Mouse (Mus musculus) limb, embryonic 13.5 days (tissue): Measurements from ENCODE around the gene Vps52. TPM values are rescaled to one million over a fixed set of nuclear protein-coding genes. Genes with fewer than 3 reads are reported as not detected.

Experiments used
- ATAC-seq: fragments of 200-750 bp; cut with Nextera tagmentation; 2 replicates; pipeline ENCODE4 v1.8.0; 2017; ENCODE audit warnings: low read depth, moderate number of reproducible peaks, moderate TSS enrichment; ENCODE audit not compliant: low FRiP score
- H3K27ac ChIP-seq: fragments of 300-500 bp; sonication (generic); 2 replicates; pipeline ENCODE4 v1.5.1; 2015; ENCODE audit warnings: inconsistent platforms, mild to moderate bottlenecking, moderate library complexity
- H3K27me3 ChIP-seq: fragments of 300-500 bp; sonication (generic); 2 replicates; pipeline ENCODE4 v1.6.1; 2015; ENCODE audit warnings: mild to moderate bottlenecking, inconsistent platforms
- H3K36me3 ChIP-seq: fragments of 300-500 bp; sonication (generic); 2 replicates; pipeline ENCODE4 v1.6.1; 2015; ENCODE audit warnings: inconsistent platforms, mild to moderate bottlenecking, moderate library complexity
- H3K4me1 ChIP-seq: fragments of 300-500 bp; sonication (generic); 2 replicates; pipeline ENCODE4 v1.6.1; 2015; ENCODE audit warnings: inconsistent platforms
- H3K4me2 ChIP-seq: fragments of 300-500 bp; sonication (generic); replicated peaks from 2 replicates; pipeline ENCODE4 v1.6.1; 2015; ENCODE audit warnings: inconsistent platforms, mild to moderate bottlenecking, moderate library complexity
- H3K4me3 ChIP-seq: fragments of 300-500 bp; sonication (generic); 2 replicates; pipeline ENCODE4 v1.5.1; 2015; ENCODE audit warnings: moderate library complexity, mild to moderate bottlenecking, inconsistent platforms
- H3K9ac ChIP-seq: fragments of 300-500 bp; sonication (generic); 2 replicates; pipeline ENCODE4 v1.6.1; 2015; ENCODE audit warnings: mild to moderate bottlenecking, inconsistent platforms
- H3K9me3 ChIP-seq: fragments of 300-500 bp; sonication (generic); 2 replicates; pipeline ENCODE4 v1.6.1; 2016; ENCODE audit warnings: inconsistent platforms
- WGBS: fragments of 180-500 bp; shearing (Covaris S2); methylation state at CpG from one replicate; pipeline ENCODE4 v1.1.7; 2015; 5-methylcytosine and 5-hydroxymethylcytosine counted together
- polyA plus RNA-seq: library from polyadenylated mRNA; unstranded; fragments of >200 nt; fragmentation: Nextera tagmentation; extraction: Ambion mirVana; gene quantifications from 2 replicates; pipeline ENCODE4 v1.2.1, GENCODE M21; 2015

The Vps52 gene
- polyA plus RNA-seq, 1 experiment from 2014 or later = 46.8 TPM

DNA sequence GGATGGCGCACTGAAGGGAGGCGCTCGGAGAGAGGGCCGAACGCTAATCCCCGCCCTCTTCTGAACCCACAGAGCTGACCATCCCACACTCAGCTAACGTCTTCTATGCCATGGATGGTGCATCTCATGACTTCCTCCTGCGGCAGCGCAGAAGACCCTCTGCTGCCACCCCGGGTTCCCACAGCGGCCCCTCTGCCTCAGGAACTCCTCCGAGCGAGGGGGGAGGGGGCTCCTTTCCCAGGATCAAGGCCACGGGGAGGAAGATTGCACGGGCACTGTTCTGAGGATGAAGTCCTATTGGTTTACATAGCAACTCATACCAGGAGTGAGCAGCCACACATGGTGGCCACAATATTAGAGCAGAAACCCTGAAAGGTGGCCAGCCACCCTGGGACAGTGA is 18.6 kb upstream of the Vps52 start:
- H3K36me3 ChIP-seq = peaks cover 68% of the 10 kb centered on the region
- no peak for ATAC-seq
- no peaks in the 10 kb centered on the region for H3K9me3 ChIP-seq

GRCm38 (mm10) chr17:33938783-33939182 is 16.8 kb upstream of the Vps52 start:
- Histone ChIP-seq H3K36me3 (peaks cover 64% of the 10 kb centered on the region), H3K9me3 (no peaks in the 10 kb centered on the region), H3K4me2 (peak overlapping the region; percentile 98), H3K4me3 (peak overlapping the region; percentile 84), H3K27me3 (no peaks in the 10 kb centered on the region), H3K9ac (no peak overlapping the region), H3K4me1 (peaks cover 21% of the 10 kb centered on the region), H3K27ac (no peak overlapping the region)
- ATAC-seq = no peak
- WGBS = 81% methylated on average over 11 of the region's 11 CpGs

More for the DNA sequence above, 18.6 kb upstream of the Vps52 start:
- 83% methylated on average over 15 of the region's 15 CpGs for WGBS
- Histone ChIP-seq H3K9ac (no peak overlapping the region), H3K4me2 (no peak overlapping the region), H3K4me1 (peaks cover 21% of the 10 kb centered on the region), H3K27ac (no peak overlapping the region), H3K27me3 (no peaks in the 10 kb centered on the region), H3K4me3 (no peak overlapping the region)

DNA sequence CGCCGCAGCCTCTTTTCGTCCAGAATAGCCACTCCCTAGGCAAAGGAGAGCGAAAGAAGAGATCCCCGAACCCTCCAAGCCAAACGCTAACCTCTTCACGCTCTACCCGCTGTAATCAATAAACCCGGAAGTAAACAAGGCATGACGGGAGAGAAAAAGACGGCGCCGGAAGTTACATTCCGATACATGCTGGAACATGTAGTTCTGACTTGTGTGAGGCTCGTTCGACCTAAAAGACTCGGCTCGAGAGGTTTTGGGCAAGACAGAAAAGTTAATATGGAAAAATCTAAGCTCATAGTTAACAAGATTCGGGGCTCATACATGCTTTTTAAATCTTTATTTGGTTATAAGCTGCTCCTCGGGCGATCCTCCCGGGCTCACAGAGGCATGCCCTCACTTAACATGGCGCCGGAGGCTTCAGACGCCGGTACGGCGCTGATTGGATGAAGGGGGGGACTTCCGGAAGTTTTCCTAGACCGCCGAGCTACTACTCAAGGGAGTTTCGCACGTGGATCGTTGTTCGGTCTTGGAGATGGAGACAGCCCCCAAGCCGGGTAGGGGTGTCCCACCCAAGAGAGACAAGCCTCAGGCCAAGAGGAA is 15.3 kb upstream of the Vps52 start, which contains the start of the genes Pfdn6 and Wdr46:
Pfdn6 (minus strand) TSS at position 138 of the 600 bp plus-strand sequence.
Wdr46 (plus strand) TSS at position 455 of the 600 bp plus-strand sequence.
- H3K36me3 ChIP-seq = peaks cover 63% of the 10 kb centered on the region
- no peak within 1 kb of the TSS for H3K27ac ChIP-seq
- peak within 1 kb of the TSS; percentile 87 for H3K9ac ChIP-seq
- peak; percentile 93 for ATAC-seq
- WGBS = under 1% methylated on average over 36 of the region's 36 CpGs
- peak within 1 kb of the TSS; percentile 98 for H3K4me2 ChIP-seq
- H3K4me3 ChIP-seq = peak within 1 kb of the TSS; percentile 84
- peaks cover 21% of the 10 kb centered on the region for H3K4me1 ChIP-seq
- no peaks in the 10 kb centered on the region for H3K9me3 ChIP-seq
- H3K27me3 ChIP-seq = no peaks in the 10 kb centered on the region

DNA sequence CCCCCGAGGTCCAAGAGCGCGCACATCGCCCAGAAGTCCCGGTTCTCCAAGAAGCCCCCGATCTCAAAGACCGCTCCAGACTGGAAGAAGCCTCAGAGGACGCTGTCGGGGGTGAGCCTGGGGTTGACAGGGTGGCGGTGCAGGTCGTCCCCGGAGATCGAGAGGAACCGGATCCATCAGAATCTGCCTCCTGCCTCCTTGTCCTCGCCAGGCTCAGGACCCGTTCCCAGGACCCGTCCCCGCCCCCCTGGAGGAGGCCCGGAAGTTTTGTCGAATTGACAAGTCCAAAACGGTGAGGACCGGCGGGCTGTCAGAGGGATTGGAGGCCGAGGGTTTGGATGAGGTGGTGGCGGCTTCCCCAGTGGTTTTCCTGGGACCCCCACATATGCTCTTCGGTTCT is 14.6 kb upstream of the Vps52 start:
- peaks cover 21% of the 10 kb centered on the region for H3K4me1 ChIP-seq
- 4% methylated on average over 26 of the region's 26 CpGs for WGBS
- H3K9me3 ChIP-seq = no peaks in the 10 kb centered on the region
- H3K27ac ChIP-seq = no peak overlapping the region
- peak overlapping the region; percentile 87 for H3K9ac ChIP-seq
- peak; percentile 17; the same call in 1 of the 2 replicates for ATAC-seq
- H3K4me2 ChIP-seq = peak overlapping the region; percentile 98
- no peaks in the 10 kb centered on the region for H3K27me3 ChIP-seq
- peaks cover 63% of the 10 kb centered on the region for H3K36me3 ChIP-seq
- peak overlapping the region; percentile 84 for H3K4me3 ChIP-seq

DNA sequence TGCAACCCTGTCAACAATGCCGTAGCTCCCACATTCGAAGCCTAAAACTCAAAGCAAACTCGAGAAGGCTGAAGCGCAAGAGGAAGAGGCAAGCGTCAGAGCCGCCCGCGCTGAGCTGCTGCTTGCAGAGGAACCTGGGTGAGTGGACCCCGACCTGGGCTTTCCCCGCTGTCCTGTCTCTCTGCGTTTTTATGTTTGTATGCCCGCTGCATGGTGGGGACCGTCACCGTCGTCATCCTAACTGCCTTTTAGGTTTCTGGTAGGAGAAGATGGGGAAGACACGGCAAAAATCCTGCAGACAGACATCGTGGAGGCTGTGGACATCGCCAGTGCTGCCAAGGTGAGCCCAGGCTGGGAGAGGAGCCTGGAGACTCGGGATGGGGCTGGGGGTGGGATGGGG is 14.2 kb upstream of the Vps52 start:
- Histone ChIP-seq H3K4me3 (peak overlapping the region; percentile 84), H3K9me3 (no peaks in the 10 kb centered on the region), H3K27ac (no peak overlapping the region), H3K4me2 (peak overlapping the region; percentile 98), H3K27me3 (no peaks in the 10 kb centered on the region), H3K4me1 (peaks cover 21% of the 10 kb centered on the region), H3K36me3 (peaks cover 63% of the 10 kb centered on the region), H3K9ac (peak overlapping the region; percentile 87)
- WGBS = 57% methylated on average over 19 of the region's 19 CpGs
- no peak for ATAC-seq

- H3K27ac ChIP-seq = no peak overlapping the region
- WGBS = 94% methylated on average over 15 of the region's 15 CpGs
- H3K4me1 ChIP-seq = peaks cover 21% of the 10 kb centered on the region
- no peaks in the 10 kb centered on the region for H3K27me3 ChIP-seq
- peaks cover 65% of the 10 kb centered on the region for H3K36me3 ChIP-seq
- no peaks in the 10 kb centered on the region for H3K9me3 ChIP-seq
- H3K9ac ChIP-seq = no peak overlapping the region
- H3K4me3 ChIP-seq = no peak overlapping the region
- no peak for ATAC-seq
- H3K4me2 ChIP-seq = no peak overlapping the region
Measured at GRCm38 (mm10) chr17:33943454-33943853, 12.2 kb upstream of the Vps52 start.

DNA sequence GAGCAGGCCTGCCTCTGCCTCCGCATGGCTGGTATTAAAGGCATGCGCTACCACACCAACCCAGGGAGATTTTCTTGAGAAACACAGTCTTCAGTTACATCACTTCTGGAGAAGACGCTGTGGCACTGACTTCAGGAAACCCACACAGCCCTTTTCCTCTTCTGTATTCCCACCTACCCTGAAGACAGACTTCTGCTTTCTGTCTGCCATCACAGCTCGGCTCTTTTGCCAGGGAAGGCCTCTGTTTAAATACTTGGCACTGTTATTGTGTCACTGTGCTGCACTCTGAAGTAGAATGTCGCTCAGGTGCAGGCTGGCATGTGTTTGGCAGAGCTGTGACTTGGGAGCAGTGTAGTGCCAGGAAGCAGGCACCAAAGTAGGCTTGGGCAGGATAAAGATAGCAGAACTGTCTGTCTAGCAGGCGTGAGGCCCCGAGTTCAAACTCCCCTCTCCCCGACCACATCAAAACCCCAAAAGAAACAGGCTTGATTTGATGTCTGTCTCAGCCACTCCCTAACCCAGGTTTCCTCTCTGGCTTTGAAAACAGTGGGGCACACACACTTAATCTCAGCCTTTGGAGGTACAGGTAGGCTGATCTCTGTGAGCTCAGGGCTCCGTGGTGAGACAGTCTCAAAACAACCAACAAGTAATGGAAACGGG is 8.1 kb upstream of the Vps52 start:
- no peaks in the 10 kb centered on the region for H3K27me3 ChIP-seq
- H3K4me1 ChIP-seq = peaks cover 30% of the 10 kb centered on the region
- H3K4me3 ChIP-seq = no peak overlapping the region
- ATAC-seq = no peak
- no peak overlapping the region for H3K4me2 ChIP-seq
- H3K27ac ChIP-seq = no peak overlapping the region
- no peaks in the 10 kb centered on the region for H3K9me3 ChIP-seq
- H3K36me3 ChIP-seq = peaks cover 84% of the 10 kb centered on the region
- 89% methylated on average over 10 of the region's 10 CpGs for WGBS
- no peak overlapping the region for H3K9ac ChIP-seq

GRCm38 (mm10) chr17:33948090-33948904 is 7.3 kb upstream of the Vps52 start:
- WGBS = 82% methylated on average over 22 of the region's 22 CpGs
- Histone ChIP-seq H3K4me2 (no peak overlapping the region), H3K36me3 (peaks cover 84% of the 10 kb centered on the region), H3K27ac (no peak overlapping the region), H3K4me3 (no peak overlapping the region), H3K4me1 (peaks cover 37% of the 10 kb centered on the region), H3K9ac (no peak overlapping the region), H3K9me3 (no peaks in the 10 kb centered on the region), H3K27me3 (no peaks in the 10 kb centered on the region)
- no peak for ATAC-seq

- Histone ChIP-seq H3K4me2 (no peak overlapping the region), H3K4me1 (peaks cover 44% of the 10 kb centered on the region), H3K36me3 (peaks cover 85% of the 10 kb centered on the region), H3K9ac (no peak overlapping the region), H3K4me3 (no peak overlapping the region), H3K27me3 (no peaks in the 10 kb centered on the region), H3K27ac (no peak overlapping the region), H3K9me3 (no peaks in the 10 kb centered on the region)
- ATAC-seq = no peak
- 88% methylated on average over 19 of the region's 19 CpGs for WGBS
Measured at GRCm38 (mm10) chr17:33948905-33949537, 6.6 kb upstream of the Vps52 start.

GRCm38 (mm10) chr17:33950131-33950625 is 5.4 kb upstream of the Vps52 start:
- Histone ChIP-seq H3K4me2 (peak overlapping the region; percentile 92), H3K4me3 (peak overlapping the region; percentile 51), H3K27me3 (no peaks in the 10 kb centered on the region), H3K9me3 (no peaks in the 10 kb centered on the region), H3K9ac (peak overlapping the region; percentile 99), H3K27ac (peak overlapping the region; percentile 96), H3K36me3 (peaks cover 81% of the 10 kb centered on the region), H3K4me1 (peaks cover 53% of the 10 kb centered on the region)
- ATAC-seq = no peak
- 80% methylated on average over 10 of the region's 10 CpGs for WGBS

- Histone ChIP-seq H3K36me3 (peaks cover 70% of the 10 kb centered on the region), H3K4me2 (peak within 1 kb of the TSS; percentile 92), H3K9ac (peak within 1 kb of the TSS; percentile 99), H3K27me3 (no peaks in the 10 kb centered on the region), H3K9me3 (no peaks in the 10 kb centered on the region), H3K4me3 (peak within 1 kb of the TSS; percentile 51), H3K27ac (peak within 1 kb of the TSS; percentile 96), H3K4me1 (peaks cover 53% of the 10 kb centered on the region)
- peak; percentile 77 for ATAC-seq
- WGBS = under 1% methylated on average over 45 of the region's 45 CpGs
Measured at GRCm38 (mm10) chr17:33951021-33951946, 4.3 kb upstream of the Vps52 start, which contains the start of gene B3galt4. Gene B3galt4 (minus strand): TSS chr17:33951488.
